In the genomic region with DNA sequence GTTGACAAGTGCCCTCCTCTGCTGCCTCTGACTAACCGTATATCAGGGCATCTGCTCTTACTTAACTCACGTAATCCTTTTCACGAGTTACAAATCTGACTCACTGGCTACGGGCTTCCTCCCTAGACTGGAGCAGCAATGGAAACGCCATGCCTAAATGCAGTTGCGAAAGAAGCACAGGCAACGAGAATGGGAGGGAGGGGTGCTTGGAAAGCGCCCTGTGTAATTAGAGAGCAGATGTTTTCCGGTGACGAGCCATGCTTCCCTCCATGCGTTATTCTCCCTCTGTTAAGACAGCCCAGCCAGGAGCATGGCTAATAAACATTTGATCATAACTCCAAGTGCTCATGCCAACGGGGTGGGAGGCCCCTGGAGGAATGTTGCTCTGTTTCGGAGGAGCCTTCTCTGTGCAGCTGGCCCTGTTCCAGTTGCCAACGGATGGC, we compare ENCODE assay signal across 10 mouse cellular contexts. TPM values are rescaled to one million over a fixed set of nuclear protein-coding genes. Genes with fewer than 3 reads are reported as not detected.
DNase-seq lines count a peak whose midpoint lies in the region; ATAC-seq lines count a peak whose summit lies in the region.
"Had no signal": no experiment of that assay in that cellular context is flagged by ENCODE, and none has a peak within 500 bp of the region (broad histone marks: within the 10 kb centered on the region; RNA-seq: fewer than 3 reads in every experiment).

No protein-coding gene starts in this region.

- ATAC-seq in forebrain, embryonic 14.5 days = peak; percentile 63
- ATAC-seq in midbrain, embryonic 14.5 days (ENCODE audit: low FRiP score, low TSS enrichment) = peak; percentile 47; the same call in 1 of the 2 replicates

- H3K9ac ChIP-seq in forebrain, embryonic 14.5 days (ENCODE audit: low read length) = 0 out of 2 replicates have a peak overlapping the region, but pooled peaks have one; percentile 13
- no peak overlapping the region for H3K9ac ChIP-seq in midbrain, embryonic 14.5 days (replicated peaks; ENCODE audit: low read length)

- DNase-seq in left cerebral cortex, adult 18-20 months (ENCODE audit: low spot score in 2 of 2) = peak; percentile 23 to 33
- DNase-seq in left cerebral cortex, adult 11 months (ENCODE audit: low spot score) = no peak
- peak; percentile 80 for DNase-seq in forebrain, embryonic 14.5 days (ENCODE audit: low spot score)
- DNase-seq in heart, postnatal 10 days = peak; percentile 50 to 56
- DNase-seq in left cerebral cortex, adult 9 months (ENCODE audit: low spot score in 2 of 2) = peak; percentile 50 to 55
- peak; percentile 73 for DNase-seq in midbrain, embryonic 14.5 days
- DNase-seq in urinary bladder, postnatal 14 days (ENCODE audit: low spot score) = peak; percentile 73
- DNase-seq in T-cell, adult 2 months (ENCODE audit: low spot score) = no peak

- 4% methylated on average over 14 of the region's 14 CpGs for WGBS in forebrain, embryonic 14.5 days
- 5% methylated on average over 14 of the region's 14 CpGs for WGBS in midbrain, embryonic 14.5 days

- peak overlapping the region; percentile 85 for H3K27ac ChIP-seq in forebrain, embryonic 14.5 days (ENCODE audit: low read depth, low read length)
- H3K27ac ChIP-seq in midbrain, embryonic 14.5 days (replicated peaks; ENCODE audit: low read depth, low read length) = peak overlapping the region; percentile 49

- peak overlapping the region; percentile 48 for H3K4me2 ChIP-seq in forebrain, embryonic 14.5 days (ENCODE audit: low read length)
- peak overlapping the region; percentile 44 for H3K4me2 ChIP-seq in midbrain, embryonic 14.5 days (ENCODE audit: low read length)

- H3K4me1 ChIP-seq in forebrain, embryonic 14.5 days (ENCODE audit: control insufficient read depth, insufficient read depth, low read length) = peaks cover 17% of the 10 kb centered on the region
- peaks cover 19% of the 10 kb centered on the region; the same call in 1 of the 2 replicates for H3K4me1 ChIP-seq in midbrain, embryonic 14.5 days (ENCODE audit: control insufficient read depth, insufficient read depth, low read length)

- peaks cover 3% of the 10 kb centered on the region; the same call in 1 of the 2 replicates for H3K36me3 ChIP-seq in forebrain, embryonic 14.5 days (ENCODE audit: control insufficient read depth, insufficient read depth, low read length)
- no peaks in the 10 kb centered on the region for H3K36me3 ChIP-seq in midbrain, embryonic 14.5 days (ENCODE audit: control insufficient read depth, insufficient read depth, low read length)

- H3K27me3 ChIP-seq in forebrain, embryonic 14.5 days (replicated peaks; ENCODE audit: control insufficient read depth, insufficient read depth, low read length) = no peaks in the 10 kb centered on the region
- no peaks in the 10 kb centered on the region for H3K27me3 ChIP-seq in midbrain, embryonic 14.5 days (ENCODE audit: control insufficient read depth, insufficient read depth, low read length)

- no peaks in the 10 kb centered on the region for H3K9me3 ChIP-seq in forebrain, embryonic 14.5 days (replicated peaks; ENCODE audit: control insufficient read depth, low read length)
- no peaks in the 10 kb centered on the region for H3K9me3 ChIP-seq in midbrain, embryonic 14.5 days (ENCODE audit: control insufficient read depth, low read length)

- H3K4me3 ChIP-seq in forebrain, embryonic 14.5 days (ENCODE audit: low read depth, low read length) = peak overlapping the region; percentile 10; the same call in 1 of the 2 replicates
- H3K4me3 ChIP-seq in midbrain, embryonic 14.5 days (replicated peaks; ENCODE audit: low read depth, low read length) = no peak overlapping the region

- intact Hi-C loops in heart, postnatal 10 days (cut with DNase I) = no loop called here

RNA-seq across cellular contexts. Expression of a gene that starts 20.9 kb away (rescaled TPM):
- 10 to 100 TPM; 15.2 to 16.0 TPM for total RNA-seq in left cerebral cortex, adult 18-20 months (2021)
- 65.5 and 70.1 TPM in 2 replicates for polyA plus RNA-seq in forebrain, embryonic 14.5 days (2014; fragmentation: Nextera tagmentation; extraction: Ambion mirVana)
- total RNA-seq in heart, postnatal 10 days (2021) = 10 to 100 TPM; 10.1 to 12.9 TPM
- 41.4 and 61.2 TPM in 2 replicates for polyA plus RNA-seq in midbrain, embryonic 14.5 days (2014; fragmentation: Nextera tagmentation; extraction: Ambion mirVana)
- total RNA-seq: liver, adult 2 months; MEL had no signal

Comparison
In these comparisons a context has a peak if more than half of its experiments do, and no peak if none do; other contexts are left out.
1. DNase-seq: peak in left cerebral cortex, adult 18-20 months (2 of 2), forebrain, embryonic 14.5 days (single experiment), heart, postnatal 10 days (2 of 2), left cerebral cortex, adult 9 months (2 of 2), midbrain, embryonic 14.5 days (single experiment) and urinary bladder, postnatal 14 days (single experiment); none in left cerebral cortex, adult 11 months (single experiment) and T-cell, adult 2 months (single experiment).